Mouse (Mus musculus) heart, embryonic 14.5 days (tissue): ENCODE data around the gene Tas1r1. TPM values are rescaled to one million over a fixed set of nuclear protein-coding genes. Genes with fewer than 3 reads are reported as not detected.

Source experiments
- ATAC-seq: fragments of 200-750 bp; cut with Nextera tagmentation; 2 replicates; pipeline ENCODE4 v1.8.0; 2017; ENCODE audit warnings: low read depth, moderate TSS enrichment; ENCODE audit not compliant: insufficient number of reproducible peaks, insufficient read depth, low FRiP score
- H3K27ac ChIP-seq, 2 experiments: fragments of 200-500 bp in 1 of 2; fragments of 300-500 bp in 1 of 2; sonication (generic) in 1 of 2; replicated peaks in 1 of 2; 2 replicates each; pipeline ENCODE4 v1.5.1; 2012 to 2014; ENCODE audit warnings: low read depth in 2 of 2, low read length in 2 of 2, control low read depth in 1 of 2, mild to moderate bottlenecking in 1 of 2, mixed read lengths in 1 of 2; ENCODE audit not compliant: control insufficient read depth in 1 of 2, insufficient read depth in 1 of 2
- H3K27me3 ChIP-seq: fragments of 300-500 bp; sonication (generic); 2 replicates; pipeline ENCODE4 v1.6.1; 2014; ENCODE audit warnings: mild to moderate bottlenecking, low read length, control low read depth; ENCODE audit not compliant: control insufficient read depth, insufficient read depth
- H3K36me3 ChIP-seq: fragments of 300-500 bp; sonication (generic); 2 replicates; pipeline ENCODE4 v1.6.1; 2014; ENCODE audit warnings: mild to moderate bottlenecking, control low read depth, low read length, mixed read lengths; ENCODE audit not compliant: control insufficient read depth, insufficient read depth
- H3K4me1 ChIP-seq, 2 experiments: fragments of 200-500 bp in 1 of 2; fragments of 300-500 bp in 1 of 2; sonication (generic) in 1 of 2; 2 replicates each; pipeline ENCODE4 v1.6.1; 2012 to 2014; ENCODE audit warnings: low read length in 2 of 2, control low read depth in 1 of 2, mixed read lengths in 1 of 2; ENCODE audit not compliant: control insufficient read depth in 2 of 2, insufficient read depth in 2 of 2
- H3K4me2 ChIP-seq: fragments of 300-500 bp; sonication (generic); 2 replicates; pipeline ENCODE4 v1.6.1; 2014; ENCODE audit warnings: mild to moderate bottlenecking, low read length
- H3K4me3 ChIP-seq, 2 experiments: fragments of 200-500 bp in 1 of 2; fragments of 300-500 bp in 1 of 2; sonication (generic) in 1 of 2; 2 replicates each; pipeline ENCODE4 v1.5.1; 2012 to 2014; ENCODE audit warnings: low read length in 2 of 2, mild to moderate bottlenecking in 2 of 2, control low read depth in 1 of 2, low read depth in 1 of 2, moderate library complexity in 1 of 2; ENCODE audit not compliant: control insufficient read depth in 1 of 2, insufficient read depth in 1 of 2
- H3K9ac ChIP-seq: fragments of 300-500 bp; sonication (generic); 2 replicates; pipeline ENCODE4 v1.6.1; 2014; ENCODE audit warnings: mild to moderate bottlenecking, low read length
- H3K9me3 ChIP-seq: fragments of 300-500 bp; sonication (generic); 2 replicates; pipeline ENCODE4 v1.6.1; 2016; ENCODE audit warnings: low read length, control low read depth; ENCODE audit not compliant: control insufficient read depth
- WGBS: fragments of 180-500 bp; shearing (Covaris S2); extraction: QIAGEN DNeasy Blood & Tissue Kit; methylation state at CpG from one replicate; pipeline ENCODE4 v1.1.7; 2014; 5-methylcytosine and 5-hydroxymethylcytosine counted together
- polyA plus RNA-seq: library from polyadenylated mRNA; unstranded; fragments of >200 nt; fragmentation: Nextera tagmentation; extraction: Ambion mirVana; gene quantifications from 2 replicates; pipeline ENCODE4 v1.2.1, GENCODE M21; 2014

The Tas1r1 gene
- polyA plus RNA-seq, 1 experiment from 2014 or later = 0.09 TPM

- Histone ChIP-seq H3K36me3 (peaks cover 24% of the 10 kb centered on the region), H3K4me1 (peaks cover 37 to 55% of the 10 kb centered on the region in 2 experiments), H3K9me3 (no peaks in the 10 kb centered on the region), H3K27ac (peak overlapping the region; percentile 96), H3K4me2 (peak overlapping the region; percentile 78), H3K4me3 (peak overlapping the region; percentile 69 to 91), H3K27me3 (no peaks in the 10 kb centered on the region), H3K9ac (peak overlapping the region; percentile 91)
- under 1% methylated on average over 99 of the region's 115 CpGs for WGBS
- peak; percentile 34 for ATAC-seq
Measured at GRCm38 (mm10) chr4:152009076-152010051, 29.0 kb downstream of the Tas1r1 start.

- peak; percentile 82 for ATAC-seq
- Histone ChIP-seq H3K9ac (peak within 1 kb of the TSS; percentile 91), H3K27me3 (no peaks in the 10 kb centered on the region), H3K27ac (peak within 1 kb of the TSS; percentile 96 to 97), H3K4me1 (peaks cover 34 to 48% of the 10 kb centered on the region in 2 experiments), H3K4me3 (peak within 1 kb of the TSS; percentile 69 to 91), H3K9me3 (no peaks in the 10 kb centered on the region), H3K4me2 (peak within 1 kb of the TSS; percentile 78), H3K36me3 (peaks cover 17% of the 10 kb centered on the region)
- WGBS = 1% methylated on average over 44 of the region's 45 CpGs
Measured at GRCm38 (mm10) chr4:152008622-152009075, 29.7 kb downstream of the Tas1r1 start, which contains the start of gene Klhl21. Gene Klhl21 (plus strand): TSS chr4:152008803.

GRCm38 (mm10) chr4:152008148-152008500 is 30.2 kb downstream of the Tas1r1 start:
- under 1% methylated on average over 14 of the region's 14 CpGs for WGBS
- no peaks in the 10 kb centered on the region for H3K9me3 ChIP-seq
- peak overlapping the region; percentile 91 for H3K9ac ChIP-seq
- H3K4me3 ChIP-seq = peak overlapping the region; percentile 69 to 91
- peaks cover 12% of the 10 kb centered on the region for H3K36me3 ChIP-seq
- H3K27me3 ChIP-seq = no peaks in the 10 kb centered on the region
- no peak for ATAC-seq
- peak overlapping the region; percentile 96 to 97 for H3K27ac ChIP-seq
- H3K4me1 ChIP-seq = peaks cover 32 to 43% of the 10 kb centered on the region in 2 experiments
- peak overlapping the region; percentile 78 for H3K4me2 ChIP-seq

DNA sequence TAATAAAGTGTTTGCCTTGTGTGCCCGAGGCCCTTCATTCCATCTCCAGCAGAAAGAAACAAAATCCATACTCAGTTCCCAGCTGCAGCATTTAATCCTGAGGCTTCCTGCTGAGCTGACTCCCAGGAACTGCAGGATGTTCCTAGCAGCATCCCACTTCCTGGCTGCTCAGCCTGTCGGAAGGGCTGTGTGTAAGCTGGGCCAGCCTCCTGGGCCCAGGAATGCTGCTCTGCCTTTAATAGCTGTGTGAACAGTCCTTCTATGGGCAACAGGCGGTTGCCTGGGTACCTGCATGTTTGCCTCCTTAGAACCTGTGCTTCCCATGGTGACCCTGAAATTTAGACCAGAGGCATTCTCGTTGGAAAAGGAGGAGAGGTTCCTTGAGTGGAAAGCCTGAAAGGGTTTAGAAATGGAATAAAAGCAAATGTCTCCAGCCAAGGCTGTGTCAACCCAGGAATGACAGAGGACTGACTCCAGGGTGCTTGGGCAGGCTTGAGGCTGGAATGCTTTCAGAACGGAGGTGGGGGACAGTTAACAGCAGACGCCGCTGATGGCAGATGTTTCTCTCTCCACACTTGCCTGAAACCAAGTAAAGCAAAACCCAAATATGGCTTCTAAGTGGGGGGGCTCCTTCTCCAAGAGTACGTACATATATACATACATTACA is 30.8 kb downstream of the Tas1r1 start:
- peaks cover 31 to 38% of the 10 kb centered on the region in 2 experiments for H3K4me1 ChIP-seq
- no peak; the same call in 1 of the 2 replicates for ATAC-seq
- peaks cover 7% of the 10 kb centered on the region for H3K36me3 ChIP-seq
- H3K4me3 ChIP-seq = peak overlapping the region; percentile 69 to 91
- no peaks in the 10 kb centered on the region for H3K9me3 ChIP-seq
- 7% methylated on average over 8 of the region's 8 CpGs for WGBS
- no peaks in the 10 kb centered on the region for H3K27me3 ChIP-seq
- peak overlapping the region; percentile 78 for H3K4me2 ChIP-seq
- peak overlapping the region; percentile 91 for H3K9ac ChIP-seq
- peak overlapping the region; percentile 96 to 97 for H3K27ac ChIP-seq

DNA sequence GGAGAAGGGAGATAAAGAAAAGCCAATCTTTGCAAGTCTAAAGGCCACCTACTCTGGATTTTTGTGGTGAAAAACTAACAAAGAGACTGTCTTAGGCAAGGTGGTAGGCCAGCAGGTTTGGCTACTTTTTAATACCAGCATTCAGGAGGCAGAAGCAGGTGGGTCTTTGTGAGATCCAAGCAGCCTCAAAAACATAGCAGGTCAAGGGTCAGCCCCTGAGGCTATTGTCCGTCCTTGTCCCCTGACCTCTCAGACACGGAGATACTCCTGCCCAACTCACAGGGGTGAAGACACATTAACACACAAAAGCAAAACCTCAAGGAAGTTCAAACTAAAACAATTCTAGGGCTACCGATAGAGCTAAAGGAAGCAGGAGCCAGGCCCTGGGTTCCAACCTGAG is 31.6 kb downstream of the Tas1r1 start:
- no peaks in the 10 kb centered on the region for H3K27me3 ChIP-seq
- H3K9me3 ChIP-seq = no peaks in the 10 kb centered on the region
- no peak for ATAC-seq
- H3K9ac ChIP-seq = no peak overlapping the region; the same call in 1 of the 2 replicates
- peak overlapping the region; percentile 78 for H3K4me2 ChIP-seq
- H3K36me3 ChIP-seq = no peaks in the 10 kb centered on the region
- H3K27ac ChIP-seq = peak overlapping the region; percentile 96 to 97
- H3K4me3 ChIP-seq = no peak overlapping the region; a peak in 1 of 4 replicates
- peaks cover 25 to 30% of the 10 kb centered on the region in 2 experiments for H3K4me1 ChIP-seq
- 39% methylated on average over 3 of the region's 3 CpGs for WGBS

DNA sequence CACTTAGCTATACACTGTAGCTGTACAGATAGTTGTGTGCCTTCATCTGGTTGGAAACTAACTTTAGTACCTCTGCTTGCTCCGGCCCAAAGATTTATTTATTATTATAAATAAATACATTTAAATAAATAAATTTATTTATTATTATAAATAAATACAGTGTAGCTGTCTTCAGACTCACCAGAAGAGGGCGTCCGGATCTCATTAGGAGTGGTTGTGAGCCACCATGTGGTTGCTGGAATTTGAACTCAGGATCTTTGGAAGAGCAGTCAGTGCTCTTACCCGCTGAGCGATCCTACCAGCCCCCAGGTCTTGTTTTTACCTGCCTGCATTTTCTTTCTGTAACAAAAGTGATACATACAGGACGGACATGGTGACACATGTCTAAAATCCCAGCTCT is 32.2 kb downstream of the Tas1r1 start:
- Histone ChIP-seq H3K36me3 (no peaks in the 10 kb centered on the region), H3K4me2 (no peak overlapping the region), H3K9ac (no peak overlapping the region), H3K4me3 (no peak overlapping the region), H3K27ac (peak overlapping the region in 1 of 2 experiments; percentile 96; a peak in 1 of 4 replicates), H3K4me1 (peaks cover 20 to 23% of the 10 kb centered on the region in 2 experiments), H3K9me3 (no peaks in the 10 kb centered on the region), H3K27me3 (no peaks in the 10 kb centered on the region)
- no peak for ATAC-seq
- WGBS = 74% methylated on average over 6 of the region's 6 CpGs

GRCm38 (mm10) chr4:152002063-152002462 is 36.3 kb downstream of the Tas1r1 start:
- H3K4me1 ChIP-seq = peaks cover 8 to 10% of the 10 kb centered on the region in 2 experiments
- no peak overlapping the region for H3K27ac ChIP-seq
- H3K36me3 ChIP-seq = no peaks in the 10 kb centered on the region
- WGBS = 90% methylated on average over 3 of the region's 3 CpGs
- no peak for ATAC-seq
- no peak overlapping the region for H3K9ac ChIP-seq
- H3K4me2 ChIP-seq = no peak overlapping the region
- H3K9me3 ChIP-seq = no peaks in the 10 kb centered on the region
- no peak overlapping the region for H3K4me3 ChIP-seq
- H3K27me3 ChIP-seq = no peaks in the 10 kb centered on the region
